Mouse (Mus musculus) stomach, postnatal 0 days (tissue): ENCODE data around the gene Cmbl.

Source experiments
- CTCF ChIP-seq: IDR thresholded peaks from 2 replicates; pipeline ENCODE4 v1.5.1; 2016; ENCODE audit warnings: antibody characterized with exemption, low read depth, mild to moderate bottlenecking, moderate library complexity
- EP300 ChIP-seq: optimal IDR thresholded peaks from 2 replicates; pipeline ENCODE3; 2016; ENCODE audit warnings: antibody characterized with exemption

- TF ChIP-seq CTCF (no peak), EP300 (no peak)
Observed at GRCm38 (mm10) chr15:31534421-31535258, 30.5 kb upstream of the Cmbl start.
